Mouse (Mus musculus): Measurements from ENCODE around the gene Ttc21a.

Ttc21a gene

DNA sequence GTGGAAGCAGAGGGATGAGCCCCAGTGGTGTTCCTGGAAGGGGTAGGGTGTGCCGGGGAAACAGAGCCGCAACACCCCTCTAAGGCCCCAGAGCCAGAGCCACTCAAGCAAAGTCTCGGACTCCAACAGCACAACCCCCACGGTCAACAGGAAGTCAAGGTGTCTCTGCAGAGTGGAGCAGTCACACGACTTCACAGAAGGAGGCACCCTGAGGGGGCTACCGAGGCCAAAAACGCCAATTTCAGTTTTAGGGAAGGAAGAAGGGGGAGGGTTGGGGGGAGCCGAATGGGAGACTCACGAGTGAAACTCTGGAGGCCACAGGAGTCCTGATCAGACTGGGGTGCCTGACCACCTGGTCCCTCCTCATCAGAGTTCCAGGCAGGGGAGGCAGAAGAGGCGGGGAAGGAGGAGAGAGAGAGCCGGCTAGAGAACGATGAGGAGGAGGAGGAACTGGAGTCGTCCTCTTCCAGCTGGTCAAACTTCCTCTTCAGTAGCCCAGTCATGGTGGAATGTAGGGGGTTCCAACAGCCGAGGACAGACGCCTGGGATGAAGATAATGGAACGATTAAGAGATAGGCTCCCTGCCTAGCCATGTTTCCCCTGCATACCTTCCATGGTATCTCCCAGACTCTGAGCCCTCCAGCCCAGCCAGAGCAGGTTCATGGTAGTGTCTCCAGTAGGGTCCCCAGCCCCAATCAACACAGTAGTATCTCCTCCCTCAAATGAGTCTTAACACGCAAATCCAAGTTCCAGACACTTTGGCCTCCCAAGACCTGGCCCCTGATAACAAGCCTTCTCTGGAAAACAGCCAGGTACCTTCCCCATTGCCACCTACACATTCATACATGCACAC is 39.5 kb downstream of the Ttc21a start:
- DNase-seq: no peak

DNA sequence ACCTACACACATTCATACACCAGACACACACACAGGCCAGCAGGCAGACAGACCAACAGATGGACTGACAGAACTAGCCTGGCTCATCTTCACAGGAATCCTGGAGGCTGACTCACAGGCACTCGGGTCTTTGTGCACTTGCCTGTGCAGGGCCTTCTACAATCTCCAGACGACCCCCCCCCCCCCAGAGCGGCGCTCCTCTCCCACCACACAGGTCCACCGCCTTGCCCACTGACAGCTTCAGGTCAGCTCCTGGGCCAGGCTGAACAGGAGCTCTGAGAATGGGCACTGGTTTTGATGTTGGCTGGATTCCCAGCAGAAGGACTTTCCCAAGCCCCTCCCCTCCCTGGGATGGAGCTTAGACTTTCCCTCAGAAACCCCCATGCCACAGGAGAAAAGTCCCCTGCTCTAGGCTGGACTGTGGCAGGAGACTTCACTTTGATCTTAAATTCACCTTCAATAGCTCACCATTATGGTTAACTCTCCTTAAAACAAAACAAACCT is 40.2 kb downstream of the Ttc21a start:
- DNase-seq: no peak

DNA sequence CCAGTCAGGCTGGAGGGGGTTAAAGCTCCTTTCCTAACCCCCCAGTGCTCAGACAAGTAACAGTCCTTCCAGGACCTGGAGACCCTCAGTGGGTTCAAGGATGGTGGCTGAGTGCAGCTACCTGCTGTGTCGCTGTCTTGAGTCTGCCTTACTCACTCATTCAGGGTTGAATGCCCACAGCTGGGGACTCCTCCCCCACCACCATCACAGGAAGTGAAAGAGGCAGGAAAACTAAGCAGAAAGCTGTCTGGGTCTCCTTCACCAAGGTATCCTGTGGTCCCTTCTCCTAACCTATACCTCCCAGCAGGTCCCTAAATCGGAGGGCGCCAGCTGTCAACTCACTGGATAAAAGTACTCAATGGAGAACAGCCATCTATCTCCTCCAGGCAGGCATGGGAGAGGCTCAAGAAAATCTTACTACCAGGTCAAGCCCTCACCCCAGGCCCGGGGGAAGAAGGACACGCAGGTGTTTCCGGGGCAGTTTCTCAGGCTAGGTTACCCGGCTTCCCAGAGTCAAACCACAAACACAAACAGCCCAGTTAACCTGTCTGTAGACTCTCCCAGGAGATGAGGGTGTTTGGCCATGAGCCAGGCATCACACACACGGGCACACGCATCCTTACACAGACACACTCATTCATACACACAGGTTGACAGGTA is 40.9 kb downstream of the Ttc21a start:
- DNase-seq: no peak

DNA sequence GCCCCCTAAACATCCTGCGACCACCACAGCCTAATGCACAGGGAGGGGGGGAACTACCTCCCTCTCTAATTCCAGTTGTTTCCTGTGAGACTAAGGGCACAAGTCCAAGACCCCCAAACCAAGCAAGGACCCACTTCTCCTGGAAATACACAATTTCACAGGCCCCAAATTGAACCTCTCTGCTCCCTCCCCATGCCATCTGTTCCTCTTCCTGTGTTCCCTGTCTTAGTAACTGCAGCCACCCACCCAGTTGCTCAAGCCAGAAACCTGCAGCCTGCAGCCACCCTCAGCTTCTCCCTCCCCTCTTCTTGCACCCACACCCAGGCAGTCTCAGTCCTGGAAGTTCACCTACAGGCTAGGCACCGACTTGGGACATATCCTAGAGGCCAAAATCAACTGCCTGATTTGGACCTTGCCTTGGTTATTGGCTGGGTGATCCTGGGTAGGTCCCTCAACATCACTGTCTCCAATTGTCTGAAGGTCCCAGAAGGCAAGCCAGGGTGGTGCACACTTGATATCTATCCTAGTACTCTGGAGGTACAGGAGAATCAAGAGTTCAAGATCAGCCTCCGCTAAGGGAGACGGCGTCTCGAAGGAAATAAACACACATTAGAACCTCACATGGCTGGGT is 41.5 kb downstream of the Ttc21a start:
- DNase-seq: no peak

DNA sequence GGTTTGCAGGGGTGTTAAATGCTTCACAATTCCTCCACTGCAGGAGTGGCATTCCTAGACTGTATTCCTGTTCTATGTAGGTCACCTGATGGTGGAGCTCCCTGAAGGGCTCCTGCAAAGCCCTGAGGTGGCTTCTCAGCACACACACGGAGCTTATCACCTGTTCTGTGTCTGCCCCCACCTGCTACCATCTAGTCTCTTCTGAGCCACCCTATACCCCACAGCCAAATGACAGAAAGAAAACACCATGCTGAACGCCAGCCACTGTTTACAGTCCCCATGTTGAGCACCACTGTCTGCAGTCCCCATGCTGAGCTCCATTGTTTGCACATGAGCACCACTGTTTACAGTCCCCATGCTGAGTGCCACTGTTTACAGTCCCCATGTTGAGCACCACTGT is 42.3 kb downstream of the Ttc21a start:
- no peak for DNase-seq

DNA sequence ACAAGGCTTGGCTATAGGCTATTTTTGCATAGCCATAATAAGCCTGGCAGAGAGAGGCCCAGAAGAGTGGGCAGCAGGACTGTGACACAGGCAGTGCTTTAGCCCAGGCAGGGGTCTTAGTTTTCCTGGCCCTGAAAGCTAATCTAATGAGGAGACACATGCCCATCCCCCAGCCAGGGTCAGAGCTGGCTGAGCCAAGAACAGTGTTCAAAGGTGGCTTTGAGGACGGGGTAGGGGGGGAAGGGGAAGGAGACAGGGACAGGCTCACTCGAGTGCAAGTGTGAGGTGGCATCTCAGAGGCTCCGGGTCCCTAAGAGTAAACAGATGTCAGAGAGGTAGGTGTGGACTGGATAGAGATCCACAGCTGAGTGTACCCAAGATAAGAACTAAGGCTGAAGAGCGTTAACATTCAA is 43.4 kb downstream of the Ttc21a start:
- peak in 1 of 2 experiments; percentile 63 for DNase-seq

DNA sequence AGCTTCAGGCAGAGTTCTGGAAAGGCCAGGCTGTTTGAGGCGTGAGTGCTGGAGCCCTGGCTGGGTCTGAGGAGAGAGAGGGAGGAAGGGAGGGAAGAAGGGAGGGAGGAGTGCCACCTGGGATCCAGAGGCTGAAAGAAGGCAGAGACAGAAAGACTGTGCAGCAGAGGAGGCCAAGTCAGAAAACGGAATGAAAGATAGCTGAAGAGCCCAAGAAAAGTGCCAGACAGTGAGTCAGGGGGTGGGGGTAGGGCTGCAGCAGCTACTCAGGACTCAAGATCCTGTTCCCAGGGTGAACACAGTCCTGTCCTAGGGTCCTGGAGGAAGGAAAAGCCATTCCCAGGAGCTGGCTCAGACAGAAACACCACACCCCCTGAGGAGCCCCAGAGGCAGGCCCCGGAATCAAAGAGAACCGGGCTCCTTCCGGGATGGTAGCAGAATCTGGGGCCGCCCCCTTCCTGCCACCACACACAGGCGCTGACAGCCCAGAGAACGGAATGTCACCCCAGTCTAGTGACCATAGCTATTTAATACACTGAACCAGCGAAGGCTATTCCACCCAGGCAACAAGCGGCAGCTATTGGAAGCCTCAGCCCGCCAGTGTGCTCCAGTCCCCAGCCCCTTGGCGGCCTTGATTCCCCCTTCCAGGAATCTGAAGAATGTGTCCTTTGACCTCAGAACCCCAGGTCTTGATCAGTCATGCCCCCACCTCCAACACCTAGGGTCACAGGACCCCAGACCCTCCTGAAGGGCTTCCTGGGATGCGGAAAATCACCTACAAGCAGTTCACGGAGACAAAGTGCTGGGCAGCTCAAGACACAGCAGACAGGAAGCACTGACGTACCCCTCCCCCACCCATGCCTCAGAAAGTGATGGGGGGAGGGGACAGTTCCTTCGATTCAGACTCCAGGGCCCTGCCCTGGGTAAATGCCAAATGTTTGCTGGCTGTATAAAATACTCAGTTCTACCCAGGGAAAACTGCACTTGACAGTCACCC is 44.1 kb downstream of the Ttc21a start:
- peak; percentile 78 to 82 for DNase-seq

DNA sequence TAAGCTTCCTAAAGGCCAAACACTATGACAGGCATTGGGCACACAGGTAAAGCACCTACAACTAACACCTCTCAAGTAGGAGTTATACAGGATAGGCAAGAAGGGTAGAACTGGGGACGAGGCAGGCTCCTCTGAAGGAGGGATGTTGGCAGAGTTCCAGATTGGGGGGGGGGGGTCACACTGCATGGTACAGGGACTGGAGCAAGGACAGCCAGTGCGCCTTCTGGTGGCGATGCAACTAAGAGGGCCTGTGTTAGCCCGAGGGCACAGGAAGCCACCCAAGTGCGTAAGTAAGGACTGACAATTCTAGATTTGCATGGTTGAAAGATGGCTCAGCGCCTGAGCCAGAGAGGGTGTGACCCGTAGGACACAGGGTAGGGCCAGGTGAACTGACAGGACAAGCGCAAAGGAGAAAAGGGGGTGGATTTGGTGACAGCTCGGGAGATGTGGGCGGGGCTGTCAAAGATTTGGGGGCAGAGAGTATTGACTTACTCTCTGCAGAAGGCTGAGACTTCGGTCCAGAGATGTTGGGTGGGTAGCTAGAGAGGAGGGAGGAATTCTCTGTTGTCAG is 44.9 kb downstream of the Ttc21a start:
- DNase-seq: peak; percentile 73

DNA sequence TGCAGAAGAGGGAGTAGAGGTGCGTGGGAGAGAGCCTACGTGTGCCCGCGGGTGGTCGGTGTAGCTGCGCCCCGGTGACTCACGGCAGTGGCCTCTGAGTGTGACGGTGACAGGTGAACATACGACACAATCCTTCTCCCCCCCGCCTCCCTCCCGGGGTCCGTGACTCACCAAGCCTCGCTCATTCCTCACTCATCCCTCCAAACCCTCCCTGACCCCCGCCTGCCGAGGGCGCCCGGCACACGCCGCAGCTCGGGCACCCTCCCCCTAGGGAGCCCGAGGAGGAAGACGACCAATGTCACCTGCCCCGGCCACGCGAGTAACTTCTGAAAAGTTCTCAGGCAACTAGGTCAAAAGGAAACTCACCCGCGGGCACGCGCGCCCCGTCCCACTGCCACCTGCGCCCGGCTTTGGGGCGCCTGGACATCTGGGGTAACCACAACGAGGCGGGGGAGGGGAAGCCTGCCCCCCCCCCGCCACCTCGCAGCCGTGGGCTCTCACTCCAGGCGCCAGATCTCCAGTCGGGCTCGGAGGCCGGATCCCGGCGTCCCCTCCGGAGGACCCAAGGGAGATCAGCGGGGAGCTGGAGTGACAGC is 45.6 kb downstream of the Ttc21a start:
- DNase-seq: peak in 1 of 2 experiments; percentile 63

DNA sequence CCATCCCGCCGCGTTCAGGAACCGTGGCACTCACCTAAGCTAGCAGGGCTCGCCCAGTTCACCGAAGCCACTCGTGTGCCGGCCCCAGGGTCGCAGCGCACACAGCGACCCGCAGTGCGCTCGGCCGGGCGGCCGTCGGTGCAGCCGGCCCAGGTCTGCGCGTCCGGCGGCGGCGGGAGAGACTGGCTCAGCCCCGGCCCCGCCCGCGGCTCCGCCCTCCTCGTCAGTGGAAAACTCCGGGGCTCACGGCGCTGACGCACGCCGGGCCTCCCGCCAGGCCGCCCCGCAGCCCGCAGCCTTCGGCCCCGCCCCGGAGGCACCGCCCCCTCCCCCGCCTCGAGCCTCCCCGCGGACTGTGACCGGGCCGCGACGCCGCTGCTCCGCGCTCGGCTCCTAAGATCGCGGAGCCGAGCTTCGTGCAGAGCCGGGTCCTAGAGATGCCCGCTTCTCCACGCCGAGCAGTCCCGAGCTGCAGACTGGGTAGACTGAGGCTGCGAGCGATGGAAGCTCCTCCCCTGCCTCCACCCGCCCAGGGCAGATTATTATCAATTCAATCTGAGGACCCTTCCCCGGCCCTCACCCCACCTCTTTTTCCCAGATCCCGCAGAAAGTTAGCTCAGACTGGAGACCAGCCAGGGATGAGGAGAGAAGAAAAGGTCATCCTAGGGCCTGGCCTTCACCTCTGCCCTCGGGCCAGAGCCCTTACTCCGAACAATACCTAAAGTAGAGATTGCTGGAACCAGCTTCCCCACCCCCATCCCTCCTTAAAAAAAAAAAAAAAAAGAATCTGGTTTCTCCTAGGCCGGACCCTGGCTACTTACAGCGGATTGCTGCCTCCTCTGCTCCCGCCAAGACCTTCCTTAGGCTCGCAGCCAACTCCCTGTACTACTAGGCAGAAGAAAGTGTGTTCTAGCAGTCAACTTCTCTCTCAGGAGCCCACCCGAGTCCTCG is 46.5 kb downstream of the Ttc21a start:
- peak; percentile 91 for DNase-seq

DNA sequence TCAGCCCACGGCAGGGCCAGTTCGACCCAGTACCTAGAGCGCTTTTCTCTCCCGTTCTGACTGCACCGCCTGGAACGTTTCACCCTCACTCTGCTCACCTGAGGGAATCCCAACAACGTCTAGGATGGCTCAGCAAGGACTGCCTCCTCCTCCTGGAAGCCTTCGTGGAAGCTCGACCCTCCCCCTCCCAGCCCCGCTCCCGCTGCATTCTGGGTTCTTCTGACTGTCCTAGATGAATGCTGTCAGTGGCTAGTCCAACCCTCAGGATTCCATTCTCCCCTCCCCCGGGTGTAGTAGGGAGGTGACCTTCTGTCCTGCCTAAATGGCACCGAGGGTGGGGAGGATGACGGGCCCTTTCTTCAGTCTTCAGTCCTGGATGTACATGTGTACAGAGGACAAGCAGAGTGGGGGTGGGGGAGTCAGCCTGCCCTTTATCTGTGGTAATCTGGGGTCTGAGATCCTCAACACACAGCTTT is 47.2 kb downstream of the Ttc21a start, which contains the start of gene Csrnp1:
Csrnp1 (minus strand) TSS at position 123 of the 476 bp plus-strand sequence.
- DNase-seq: no peak

DNA sequence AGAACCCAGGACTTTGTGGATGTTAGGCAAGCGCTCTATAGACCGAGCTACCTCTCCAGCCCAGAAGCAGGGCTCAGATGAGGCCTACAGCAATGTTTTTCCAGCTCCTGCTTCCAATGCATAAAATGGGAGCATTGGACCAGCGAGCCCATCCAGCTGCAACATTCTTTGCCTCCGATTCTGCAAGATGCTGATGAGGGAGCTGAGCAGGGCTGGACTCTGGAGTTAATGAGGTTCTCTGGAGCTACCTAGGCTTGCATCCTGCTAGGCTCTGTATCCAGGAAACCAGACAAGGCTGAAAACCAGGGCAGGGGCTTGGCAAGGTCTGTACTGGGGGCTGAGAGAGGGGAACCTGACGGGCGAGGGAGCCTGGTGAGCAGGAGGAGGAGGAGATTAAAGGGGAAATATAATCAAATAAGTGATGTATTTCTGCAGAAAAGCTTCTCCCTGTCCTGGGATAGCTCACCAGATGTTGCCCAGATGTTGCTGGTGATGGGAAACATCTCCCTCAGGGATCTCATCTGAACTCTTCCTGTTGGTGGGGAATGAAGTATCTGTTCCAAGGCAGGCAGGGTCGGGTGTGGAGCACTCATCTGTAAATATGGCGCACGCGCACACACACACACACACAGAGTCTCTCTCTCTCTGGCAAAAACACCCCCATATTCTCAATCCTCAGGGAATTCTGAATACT is 48.6 kb downstream of the Ttc21a start:
- no peak for DNase-seq

DNA sequence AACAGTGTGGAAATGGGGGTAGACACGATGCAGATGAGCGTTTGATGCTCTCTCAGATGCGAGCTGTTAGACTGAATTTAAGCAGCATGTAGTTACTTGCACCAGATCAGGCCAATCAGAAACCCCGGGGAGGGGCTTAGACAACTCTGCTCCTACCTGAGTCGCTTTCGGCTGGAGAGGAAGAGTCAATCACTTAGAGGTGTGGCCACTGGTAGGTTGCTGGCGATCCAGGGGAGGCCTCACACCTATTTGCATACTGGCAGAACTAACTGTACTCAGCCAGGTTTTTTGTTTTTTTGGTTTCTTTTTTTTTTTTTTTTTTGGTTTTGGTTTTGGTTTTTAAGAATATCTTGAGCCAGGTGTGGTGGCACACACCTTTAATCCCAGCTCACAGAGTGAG is 50.9 kb downstream of the Ttc21a start:
- no peak for DNase-seq

DNA sequence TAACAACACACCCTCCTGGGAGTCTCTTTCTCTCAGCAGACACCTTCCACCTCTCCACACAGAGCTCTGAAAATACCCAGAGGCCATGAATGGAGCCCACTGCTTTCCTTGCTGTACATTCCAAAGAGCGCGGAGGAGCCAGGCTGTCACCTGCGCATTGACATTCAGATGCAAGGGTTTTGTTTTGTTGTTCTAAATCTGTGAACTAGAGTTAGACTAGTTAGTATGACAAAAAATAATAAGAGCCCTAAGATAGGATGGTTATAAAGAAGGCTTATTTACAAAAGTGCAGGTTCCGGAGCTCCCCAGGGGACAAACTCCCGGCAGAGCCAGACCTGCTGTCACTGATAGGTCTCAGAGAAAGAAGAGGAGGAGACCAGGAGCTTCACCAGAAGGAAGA is 53.9 kb downstream of the Ttc21a start:
- no peak for DNase-seq

DNA sequence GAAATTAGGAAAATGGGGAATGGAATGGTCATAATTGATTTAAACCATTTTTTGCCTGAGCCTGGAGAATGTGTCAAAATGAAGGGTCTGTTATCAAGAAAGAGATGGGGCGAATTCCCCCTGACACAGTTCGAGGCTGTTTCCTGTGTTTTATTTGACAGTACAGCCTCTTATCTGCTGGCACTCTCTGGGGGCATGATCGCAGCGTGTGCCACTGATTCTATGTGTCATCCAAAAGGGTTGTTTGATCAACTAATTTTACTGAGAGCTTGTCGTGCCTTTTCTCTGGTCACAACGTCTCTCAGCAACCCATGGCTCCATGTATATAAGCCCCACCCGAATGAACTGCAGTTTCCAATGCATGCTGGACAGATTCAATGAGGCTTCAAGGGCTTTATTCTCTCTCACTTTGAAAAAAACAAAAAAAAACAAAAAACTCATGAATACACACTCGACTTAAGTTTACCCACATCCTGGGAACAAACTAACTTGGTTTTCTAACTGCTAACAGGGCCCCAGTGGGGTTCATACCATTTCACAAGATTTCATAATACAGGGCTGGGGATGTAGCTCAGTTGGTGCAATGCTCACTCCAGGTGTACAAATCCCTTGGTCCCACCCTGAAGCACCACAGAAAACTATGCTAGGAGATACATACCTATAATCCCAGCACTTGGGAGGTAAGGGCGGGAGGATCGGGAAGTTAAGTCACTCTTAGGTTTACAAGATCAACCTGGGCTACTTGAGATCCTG is 55.9 kb downstream of the Ttc21a start:
- DNase-seq: no peak

DNA sequence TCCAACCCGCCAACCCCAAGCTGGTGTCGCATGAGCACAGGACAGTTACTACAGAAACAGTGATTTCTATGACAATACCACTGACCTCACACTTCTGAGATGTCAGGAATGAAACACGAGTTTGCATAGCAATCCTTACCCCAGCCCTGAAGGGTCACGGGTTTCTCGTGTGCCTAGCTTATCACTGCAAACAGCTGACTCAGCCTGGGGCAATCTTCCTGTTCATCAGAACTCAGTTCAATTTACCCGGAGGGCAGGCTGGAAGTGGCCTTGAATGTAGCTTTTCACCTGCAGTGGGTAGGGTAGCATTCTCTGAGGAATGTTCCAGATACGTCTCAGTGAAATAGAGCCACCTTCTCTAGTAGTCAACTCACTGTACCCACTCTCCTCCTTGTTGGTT is 56.8 kb downstream of the Ttc21a start:
- no peak for DNase-seq

DNA sequence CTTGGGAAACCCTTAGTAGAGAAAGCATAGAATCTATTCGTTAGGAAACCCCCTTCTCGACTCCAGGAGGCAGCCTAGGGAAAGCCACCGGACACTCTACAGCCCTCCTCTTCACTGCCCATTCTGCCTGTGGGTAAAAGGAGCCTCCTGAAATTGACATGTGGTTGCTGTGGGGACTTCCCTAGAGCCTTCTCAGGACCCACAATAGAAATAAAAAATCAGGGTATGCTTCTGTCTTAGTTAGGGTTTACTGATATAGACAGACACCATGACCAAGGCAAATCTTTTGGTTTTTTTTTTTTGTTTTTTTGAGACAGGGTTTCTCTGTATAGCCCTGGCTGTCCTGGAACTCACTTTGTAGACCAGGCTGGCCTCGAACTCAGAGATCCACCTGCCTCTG is 58.7 kb downstream of the Ttc21a start:
- DNase-seq: no peak

DNA sequence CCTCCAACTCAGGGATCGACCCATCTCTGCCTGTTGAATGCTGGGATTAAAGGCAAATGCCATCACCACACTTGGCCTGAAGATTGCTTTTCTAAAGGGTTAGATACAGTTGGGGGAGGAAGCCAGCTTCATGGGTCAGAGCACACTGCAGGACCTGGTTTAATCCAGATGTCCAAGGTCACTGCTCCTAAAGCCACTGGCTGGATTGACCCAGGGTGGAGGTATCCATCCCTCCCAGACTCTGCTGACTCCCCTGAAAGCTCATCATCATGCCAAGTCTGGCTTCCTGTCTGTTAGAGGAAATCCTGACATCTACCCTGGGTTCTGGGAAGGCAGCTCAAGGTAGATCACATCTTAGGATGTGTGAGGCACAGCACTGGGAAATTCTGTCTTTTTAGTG is 61.4 kb downstream of the Ttc21a start:
- no peak for DNase-seq

DNA sequence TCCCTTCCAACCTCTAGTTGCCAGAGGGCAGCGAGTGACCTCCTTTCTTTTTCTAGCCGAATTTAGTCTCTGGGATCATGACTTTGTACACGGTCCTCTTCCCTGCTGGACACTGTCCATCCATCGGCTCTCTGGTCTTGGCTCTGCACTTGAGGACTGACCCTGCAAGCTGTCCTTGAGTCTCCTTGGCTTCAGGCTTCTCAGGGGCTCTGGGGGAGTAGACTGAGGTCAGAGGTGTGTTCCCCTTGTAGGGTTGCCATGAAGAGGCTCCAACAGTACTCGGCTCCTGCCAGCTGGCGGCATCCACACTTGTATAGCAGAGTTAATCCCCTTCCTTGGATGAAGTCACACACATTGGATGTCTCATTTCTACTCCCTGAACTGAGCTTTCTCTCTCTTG is 62.2 kb downstream of the Ttc21a start:
- no peak for DNase-seq

Data from kidney, adult 8-10 months (tissue).